Mouse (Mus musculus) left cerebral cortex, adult 2 months (tissue): Measurements from ENCODE around the gene F10. TPM values are rescaled to one million over a fixed set of nuclear protein-coding genes. Genes with fewer than 3 reads are reported as not detected.

Source experiments
- DNase-seq, 2 experiments: peaks; one replicate each; pipeline ENCODE4 v3.0.0; 2021 to 2022; ENCODE audit warnings: low spot score in 2 of 2, mixed read lengths in 1 of 2; ENCODE audit errors: extremely low spot score in 1 of 2
- H3K27ac ChIP-seq: fragments of 200-600 bp; 2 replicates; pipeline ENCODE4 v1.8.1; 2022
- H3K4me3 ChIP-seq: fragments of 200-600 bp; 2 replicates; pipeline ENCODE4 v1.8.1; 2022
- CTCF ChIP-seq: fragments of 200-600 bp; IDR thresholded peaks from 2 replicates; pipeline ENCODE4 v1.8.1; 2022; ENCODE audit warnings: antibody characterized with exemption, mild to moderate bottlenecking, moderate library complexity
- intact Hi-C: fragments of 180-260 bp; cut with DNase I; formaldehyde crosslinking; loops from one replicate; pipeline ENCODE4 v1.15.1; 2025
- total RNA-seq, 2 experiments: library from RNA; stranded (reverse); gene quantifications; 2 replicates each; pipeline ENCODE4 v1.2.3; 2021

Gene F10
- total RNA-seq, 2 experiments from 2014 or later = 0.45 TPM; not detected in 1

DNA sequence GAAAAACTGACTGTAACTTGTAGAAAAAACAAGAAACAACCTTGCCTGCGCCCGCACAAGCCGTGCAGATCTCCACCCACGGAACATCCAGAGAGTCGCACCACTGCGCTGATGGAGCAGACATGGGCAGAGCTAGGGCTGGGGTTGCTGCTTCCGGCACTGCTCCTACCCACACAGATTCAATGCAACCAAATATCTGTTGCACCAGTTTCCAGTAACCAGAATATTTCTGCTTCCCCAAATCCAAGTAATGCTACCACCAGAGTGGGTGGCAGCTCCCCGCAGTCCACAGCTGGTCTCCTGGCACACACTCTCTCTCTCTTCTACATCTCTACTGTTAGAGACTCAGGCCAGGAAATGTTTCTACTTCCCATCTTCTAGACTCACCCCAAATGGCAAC, 15.3 kb upstream of the F10 start:
- intact Hi-C loops = loop anchor here (2.0 kb wide), 1 partner anchor 37 kb away; no protein-coding TSS in a partner anchor
- Histone ChIP-seq H3K4me3 (no peak overlapping the region), H3K27ac (peak overlapping the region; percentile 58; the same call in 1 of the 2 replicates)
- DNase-seq = peak; percentile 31 to 36
- TF ChIP-seq CTCF = no peak

DNA sequence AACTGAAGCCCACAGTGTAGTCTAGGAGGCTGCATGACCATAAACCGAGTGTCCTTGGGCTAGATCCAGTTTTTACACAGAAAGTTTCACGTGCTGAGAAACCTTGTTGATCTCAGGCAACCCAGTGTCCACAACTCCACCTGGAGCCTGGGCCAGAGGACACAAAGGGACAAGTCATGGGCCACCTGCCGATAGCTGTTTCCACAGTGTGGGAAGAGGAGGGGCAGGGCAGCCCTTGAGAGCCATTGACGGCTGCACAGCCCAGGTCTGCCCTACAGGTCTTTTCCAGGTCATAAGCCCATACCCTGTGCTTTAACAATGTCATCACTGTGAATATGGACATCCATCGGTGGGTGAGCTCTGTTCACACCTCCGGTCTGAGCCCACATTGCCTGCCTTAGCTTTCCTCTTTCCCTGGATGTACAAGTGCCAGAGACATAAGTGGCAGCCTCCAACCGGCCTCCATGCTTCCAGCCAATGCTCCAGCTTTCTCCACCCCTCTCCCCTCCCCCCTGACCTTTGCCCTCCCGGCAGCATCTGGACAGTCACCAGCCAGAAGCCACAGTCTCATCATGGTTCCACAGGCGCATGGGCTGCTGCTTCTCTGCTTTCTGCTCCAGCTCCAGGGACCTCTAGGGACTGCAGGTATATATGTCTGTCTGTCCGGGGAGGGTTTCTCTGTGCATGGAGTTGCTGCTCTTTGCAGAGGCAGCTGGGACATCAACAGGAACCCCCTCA, 11.5 kb upstream of the F10 start, which contains the start of gene F7:
TSS of gene F7 (plus strand) at position 548 of the 738 bp plus-strand sequence.
- Histone ChIP-seq H3K27ac (no peak within 1 kb of the TSS), H3K4me3 (no peak within 1 kb of the TSS)
- no peak for DNase-seq
- TF ChIP-seq CTCF = no peak
- intact Hi-C loops = no loop called here

DNA sequence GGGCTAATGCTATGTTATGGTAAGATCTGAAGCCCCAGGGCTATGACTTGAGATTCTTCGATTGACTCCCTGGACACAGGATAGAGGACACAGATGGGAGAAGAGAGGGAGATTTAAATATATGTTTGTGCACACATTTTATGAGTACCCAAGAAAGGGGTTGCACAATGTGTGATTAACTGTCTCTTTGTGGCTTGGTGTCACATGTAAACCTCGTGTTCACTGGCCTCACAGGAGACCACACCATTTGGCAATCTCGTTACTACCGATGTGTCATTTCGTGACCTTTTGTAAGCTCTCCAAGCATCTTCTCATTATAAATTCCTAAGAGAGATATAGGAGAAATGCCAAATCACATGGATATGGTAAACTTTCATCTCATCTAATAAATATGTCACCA, 9.5 kb upstream of the F10 start:
- intact Hi-C loops = loop anchor here (1.0 kb wide), 1 partner anchor 78 kb away; the partner anchor contains the start of genes Cul4a and Pcid2
- no peak for DNase-seq
- Histone ChIP-seq H3K27ac (no peak overlapping the region), H3K4me3 (no peak overlapping the region)
- TF ChIP-seq CTCF = no peak

DNA sequence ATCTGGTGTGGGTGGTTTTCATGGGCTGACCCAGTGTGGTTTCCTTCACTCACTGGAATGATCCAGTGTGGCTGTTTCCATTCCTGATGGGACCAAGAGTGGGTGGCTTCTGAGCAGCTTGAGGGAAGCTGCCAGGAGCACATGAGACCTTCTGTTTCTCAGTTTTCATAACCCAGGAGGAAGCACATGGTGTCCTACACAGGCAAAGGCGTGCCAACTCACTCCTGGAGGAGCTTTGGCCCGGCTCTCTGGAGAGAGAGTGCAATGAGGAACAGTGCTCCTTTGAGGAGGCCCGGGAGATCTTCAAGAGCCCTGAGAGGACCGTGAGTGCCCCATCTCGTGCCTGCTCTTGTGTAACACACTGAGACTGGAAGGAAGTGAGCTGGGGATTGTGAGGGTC, 8.6 kb upstream of the F10 start:
- DNase-seq = peak; percentile 36 to 63
- intact Hi-C loops = loop anchor here (1.0 kb wide), 1 partner anchor 77 kb away; the partner anchor contains the start of genes Cul4a and Pcid2
- Histone ChIP-seq H3K4me3 (no peak overlapping the region), H3K27ac (no peak overlapping the region)
- TF ChIP-seq CTCF = no peak

DNA sequence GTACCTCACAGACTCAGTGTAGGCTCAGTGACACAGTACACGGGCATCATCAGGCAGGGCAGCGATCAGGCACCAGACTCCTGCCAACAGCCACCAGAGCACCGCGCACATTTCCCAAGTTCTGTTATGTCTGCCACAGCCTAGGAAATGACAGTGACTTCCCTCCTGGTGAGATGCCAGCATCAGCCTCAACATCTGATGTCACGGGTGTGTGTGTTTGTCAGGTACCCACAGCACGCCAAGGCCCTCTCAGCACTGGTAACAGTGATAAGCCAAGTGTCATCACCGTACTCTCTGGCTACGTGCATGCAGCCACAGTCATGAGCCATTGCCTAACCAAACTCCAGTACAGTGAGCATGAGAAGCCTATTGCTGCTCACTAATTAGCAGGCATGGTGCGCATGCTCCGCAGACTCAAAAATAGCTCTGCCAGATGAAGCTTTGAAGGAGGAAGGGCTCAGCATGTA, 729 bp upstream of the F10 start:
- no peak for TF ChIP-seq CTCF
- no peak overlapping the region for H3K4me3 ChIP-seq
- peak in 1 of 2 experiments; percentile 35 for DNase-seq
- H3K27ac ChIP-seq = no peak overlapping the region
- intact Hi-C loops = no loop called here

DNA sequence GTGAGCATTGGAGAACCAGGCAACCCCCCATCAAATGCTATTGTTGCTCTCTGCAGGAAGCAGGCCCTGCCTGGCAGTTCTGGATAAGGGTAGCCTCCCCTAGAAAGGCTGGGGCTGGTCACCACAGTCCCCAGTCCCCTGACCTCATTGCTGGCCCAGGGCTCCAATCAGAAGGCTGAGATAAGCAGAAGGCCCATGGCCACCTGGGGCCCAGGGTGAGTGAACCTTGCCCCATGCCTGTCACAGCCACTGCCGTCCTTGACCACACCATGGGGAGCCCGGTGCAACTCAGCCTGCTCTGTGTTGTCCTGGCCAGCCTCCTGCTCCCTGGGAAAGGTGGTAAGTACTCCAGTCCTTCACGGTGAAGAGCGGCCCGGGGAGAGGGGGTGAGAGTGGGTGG, 461 bp downstream of the F10 start:
- no peak overlapping the region for H3K27ac ChIP-seq
- DNase-seq = no peak
- H3K4me3 ChIP-seq = no peak overlapping the region
- TF ChIP-seq CTCF = no peak
- intact Hi-C loops = no loop called here

DNA sequence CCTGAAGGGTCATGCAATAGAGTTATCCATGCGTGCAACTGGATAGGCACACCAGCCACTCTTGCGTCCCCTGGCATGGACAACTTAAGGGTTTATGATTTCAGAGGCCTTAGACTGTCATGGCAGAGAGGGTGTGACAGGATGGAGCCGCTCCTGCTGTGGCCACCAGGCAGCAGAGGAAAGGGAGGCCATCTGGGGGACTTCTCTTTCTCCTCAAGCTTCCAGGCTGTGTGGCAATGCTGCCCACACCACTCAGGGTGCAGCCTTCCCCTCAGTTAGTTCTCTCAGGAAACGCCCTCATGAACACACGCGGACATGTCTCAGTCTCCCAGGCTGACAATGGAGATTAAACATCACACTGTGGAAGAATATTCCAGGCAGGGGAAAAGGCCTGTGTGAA, 1.9 kb downstream of the F10 start:
- no peak overlapping the region for H3K4me3 ChIP-seq

DNA sequence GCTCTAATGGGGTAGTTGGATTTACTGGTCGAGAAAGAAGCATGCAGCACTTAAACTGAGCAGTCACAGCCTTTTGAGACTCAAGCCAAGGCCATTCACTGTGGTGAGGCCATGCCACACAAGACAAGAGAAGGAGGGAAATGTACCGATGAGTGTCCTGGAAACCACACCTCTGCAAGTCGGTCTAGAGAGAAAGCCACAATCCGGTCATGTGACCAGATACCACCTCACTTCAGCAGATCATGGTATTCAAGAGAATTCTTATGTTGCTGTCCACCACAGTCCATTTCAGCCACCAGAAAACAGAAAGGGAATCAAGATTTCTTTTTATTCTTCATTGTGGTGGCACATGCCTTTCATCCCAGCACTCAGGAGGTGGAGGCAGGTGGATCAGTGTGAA, 4.4 kb downstream of the F10 start:
- Histone ChIP-seq H3K27ac (no peak overlapping the region), H3K4me3 (no peak overlapping the region)
- DNase-seq = no peak
- intact Hi-C loops = no loop called here
- no peak for TF ChIP-seq CTCF

More for the DNA sequence above, 1.9 kb downstream of the F10 start:
- H3K27ac ChIP-seq = no peak overlapping the region
- no peak for DNase-seq
- TF ChIP-seq CTCF = no peak
- intact Hi-C loops = no loop called here

DNA sequence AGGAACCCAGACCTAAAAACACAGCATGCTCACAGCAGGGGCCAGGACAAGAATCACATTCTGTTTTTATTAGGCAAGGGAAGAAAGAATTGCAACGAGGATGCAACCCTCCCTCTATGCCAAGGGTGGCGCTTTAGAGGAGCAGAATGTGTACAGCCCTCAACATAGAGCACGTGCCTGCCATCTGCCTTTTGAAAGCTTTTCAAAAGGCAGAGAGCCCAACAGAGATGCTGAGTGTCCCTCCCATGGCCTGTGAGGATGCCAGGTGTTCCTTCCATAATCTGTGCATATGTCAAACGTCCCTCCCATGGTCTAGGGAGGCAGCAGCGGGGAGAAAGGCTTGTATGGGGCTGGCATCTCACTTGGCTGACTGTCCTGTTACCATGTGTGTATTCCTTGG, 10.5 kb downstream of the F10 start:
- Histone ChIP-seq H3K4me3 (no peak overlapping the region), H3K27ac (no peak overlapping the region)
- TF ChIP-seq CTCF = no peak
- DNase-seq = no peak
- intact Hi-C loops = no loop called here

DNA sequence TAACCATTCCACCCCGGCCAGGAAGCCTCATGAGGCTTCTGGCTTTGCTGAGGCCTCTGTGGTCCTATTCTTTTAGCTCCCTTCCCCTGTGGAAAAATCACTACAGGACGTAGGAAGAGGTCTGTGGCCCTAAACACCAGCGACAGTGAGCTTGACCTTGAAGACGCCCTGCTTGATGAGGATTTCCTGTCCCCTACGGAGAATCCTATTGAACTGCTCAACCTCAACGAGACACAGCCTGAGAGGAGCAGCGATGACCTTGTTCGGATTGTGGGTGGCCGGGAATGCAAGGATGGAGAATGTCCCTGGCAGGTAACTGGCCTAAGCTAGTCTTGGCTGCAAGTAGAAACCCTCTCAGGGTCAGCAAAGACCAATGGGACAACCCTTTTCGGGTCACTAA, 13.4 kb downstream of the F10 start:
- DNase-seq = no peak
- H3K27ac ChIP-seq = no peak overlapping the region
- TF ChIP-seq CTCF = no peak
- no peak overlapping the region for H3K4me3 ChIP-seq
- intact Hi-C loops = no loop called here

DNA sequence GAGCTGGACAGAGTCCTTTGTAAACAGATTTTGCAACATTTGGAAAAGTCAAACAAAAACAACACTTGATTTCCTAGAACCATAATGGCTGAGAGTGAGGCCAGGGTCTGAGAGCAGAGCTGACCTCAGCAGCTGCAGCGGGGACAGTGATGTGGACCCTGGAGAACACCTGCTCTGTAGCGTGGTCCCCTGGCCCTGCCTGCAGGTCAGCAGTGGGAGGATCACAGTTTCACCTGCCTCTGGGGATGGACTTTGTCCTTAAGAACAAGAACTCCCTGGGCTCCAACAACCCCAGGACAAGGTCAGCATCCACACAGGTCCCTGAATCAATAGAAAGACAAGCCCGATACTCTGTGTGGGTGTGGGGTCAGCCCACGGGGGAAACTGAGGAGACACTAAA, 20.2 kb downstream of the F10 start:
- no peak overlapping the region for H3K4me3 ChIP-seq
- TF ChIP-seq CTCF = no peak

DNA sequence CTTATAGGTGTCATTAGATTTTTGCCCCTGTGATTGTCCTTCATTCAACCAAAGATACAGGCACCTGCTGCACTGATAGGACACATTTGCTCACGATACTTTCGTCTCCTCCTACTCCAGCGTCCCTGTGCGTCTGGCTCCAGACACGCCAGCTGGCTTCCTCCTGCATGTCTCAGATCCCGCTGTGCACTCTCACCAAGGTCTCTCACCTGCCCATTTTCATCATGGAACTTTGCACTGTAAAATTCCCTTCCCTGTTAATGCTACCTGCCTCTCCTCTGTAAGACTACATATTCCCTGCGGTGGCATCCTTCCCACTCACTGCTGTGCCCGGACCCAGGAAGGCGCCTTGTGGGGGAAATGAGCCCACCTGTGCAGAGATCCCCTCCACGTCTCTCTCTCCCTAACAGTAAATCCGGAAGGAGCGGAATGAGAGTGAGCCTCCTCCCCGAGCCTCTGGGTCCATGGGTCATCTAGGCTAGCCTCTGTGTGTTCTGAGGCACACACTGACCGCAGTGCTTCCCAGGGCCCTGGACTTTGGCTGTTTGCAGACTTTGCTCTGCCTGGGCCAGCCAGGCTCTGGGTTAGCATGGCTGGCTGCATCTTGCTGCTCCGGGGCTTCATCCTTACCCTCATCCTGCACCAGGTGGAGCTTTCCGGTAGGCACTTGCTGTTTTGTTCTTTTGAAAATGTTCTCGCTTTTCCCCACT, 23.5 kb downstream of the F10 start, which contains the start of gene Proz:
TSS of gene Proz (plus strand) at position 474 of the 710 bp plus-strand sequence.
- no peak for TF ChIP-seq CTCF

More for the DNA sequence above, 20.2 kb downstream of the F10 start:
- intact Hi-C loops = no loop called here
- no peak overlapping the region for H3K27ac ChIP-seq
- no peak for DNase-seq

More for the DNA sequence above, 23.5 kb downstream of the F10 start, which contains the start of gene Proz:
- no peak within 1 kb of the TSS for H3K27ac ChIP-seq
- no peak within 1 kb of the TSS for H3K4me3 ChIP-seq
- intact Hi-C loops = no loop called here
- DNase-seq = no peak
